8 mouse cellular contexts compared by ENCODE assay signal in genomic region chr16:16911641-16912597, GRCm38 (mm10). TPM values are rescaled to one million over a fixed set of nuclear protein-coding genes. Genes with fewer than 3 reads are reported as not detected.
A peak's percentile ranks its signal among the peaks of the same experiment; 100 is the strongest.
DNase-seq lines count a peak whose midpoint lies in the region; ATAC-seq and TF ChIP-seq lines count a peak whose summit lies in the region.

No protein-coding gene starts in this region.

- H3K9ac ChIP-seq in heart, embryonic 16.5 days (ENCODE audit: low read length), result 0 out of 2 replicates have a peak overlapping the region, but pooled peaks have one; percentile 11
- no peak overlapping the region for H3K9ac ChIP-seq in liver, postnatal 0 days (replicated peaks)
- no peak overlapping the region for H3K9ac ChIP-seq in neural tube, embryonic 15.5 days (replicated peaks)

- peak overlapping the region; percentile 91 for H3K27ac ChIP-seq in forebrain, embryonic 10.5 days
- H3K27ac ChIP-seq in heart, embryonic 16.5 days (ENCODE audit: low read length), result peak overlapping the region; percentile 53
- H3K27ac ChIP-seq in liver, postnatal 0 days (ENCODE audit: low read depth), result no peak overlapping the region
- peak overlapping the region; percentile 56 for H3K27ac ChIP-seq in neural tube, embryonic 15.5 days (replicated peaks)

- ATAC-seq in heart, embryonic 16.5 days (replicated peaks; ENCODE audit: extremely low read depth, insufficient read depth, low FRiP score), result peak; percentile 54
- peak; percentile 79 for ATAC-seq in liver, postnatal 0 days
- peak; percentile 89 for ATAC-seq in neural tube, embryonic 15.5 days (ENCODE audit: low FRiP score)

- H3K36me3 ChIP-seq in forebrain, embryonic 10.5 days (replicated peaks), result peaks cover 69% of the 10 kb centered on the region
- peaks cover 38% of the 10 kb centered on the region for H3K36me3 ChIP-seq in heart, embryonic 16.5 days (ENCODE audit: control insufficient read depth, insufficient read depth)
- peaks cover 20% of the 10 kb centered on the region for H3K36me3 ChIP-seq in liver, postnatal 0 days (replicated peaks; ENCODE audit: insufficient read depth, low read length)
- H3K36me3 ChIP-seq in neural tube, embryonic 15.5 days, result peaks cover 93% of the 10 kb centered on the region

- peak; percentile 98 for TF ChIP-seq CTCF in liver, postnatal 0 days (IDR thresholded peaks at IDR 0.05; ENCODE audit: low read depth)

- no peak overlapping the region for H3K4me2 ChIP-seq in heart, embryonic 16.5 days (ENCODE audit: low read depth, low read length)
- no peak overlapping the region for H3K4me2 ChIP-seq in liver, postnatal 0 days (ENCODE audit: low read depth, low read length)
- H3K4me2 ChIP-seq in neural tube, embryonic 15.5 days, result no peak overlapping the region

- peaks cover 11% of the 10 kb centered on the region for H3K4me1 ChIP-seq in forebrain, embryonic 10.5 days
- H3K4me1 ChIP-seq in heart, embryonic 16.5 days (ENCODE audit: control insufficient read depth, insufficient read depth, low read length), result peaks cover 6% of the 10 kb centered on the region; the same call in 1 of the 2 replicates
- no peaks in the 10 kb centered on the region for H3K4me1 ChIP-seq in liver, postnatal 0 days (ENCODE audit: insufficient read depth)
- H3K4me1 ChIP-seq in neural tube, embryonic 15.5 days, result peaks cover 7% of the 10 kb centered on the region; the same call in 1 of the 2 replicates

- no peak overlapping the region for H3K4me3 ChIP-seq in forebrain, embryonic 10.5 days
- H3K4me3 ChIP-seq in heart, embryonic 16.5 days (ENCODE audit: low read length), result no peak overlapping the region
- H3K4me3 ChIP-seq in liver, postnatal 0 days (ENCODE audit: low read depth, low read length), result no peak overlapping the region
- H3K4me3 ChIP-seq in neural tube, embryonic 15.5 days (replicated peaks), result no peak overlapping the region

- 38% methylated on average over 13 of the region's 13 CpGs for WGBS in forebrain, embryonic 10.5 days
- 44% methylated on average over 13 of the region's 13 CpGs for WGBS in heart, embryonic 16.5 days
- 47% methylated on average over 13 of the region's 13 CpGs for WGBS in liver, postnatal 0 days (ENCODE audit: insufficient replicate concordance)
- 30% methylated on average over 13 of the region's 13 CpGs for WGBS in neural tube, embryonic 15.5 days

- H3K9me3 ChIP-seq in forebrain, embryonic 10.5 days, result no peaks in the 10 kb centered on the region
- H3K9me3 ChIP-seq in heart, embryonic 16.5 days (replicated peaks; ENCODE audit: control insufficient read depth, low read length), result no peaks in the 10 kb centered on the region
- H3K9me3 ChIP-seq in liver, postnatal 0 days (ENCODE audit: low read length), result no peaks in the 10 kb centered on the region
- H3K9me3 ChIP-seq in neural tube, embryonic 15.5 days (replicated peaks), result no peaks in the 10 kb centered on the region

- H3K27me3 ChIP-seq in forebrain, embryonic 10.5 days (ENCODE audit: poor library complexity, severe bottlenecking), result no peaks in the 10 kb centered on the region
- no peaks in the 10 kb centered on the region for H3K27me3 ChIP-seq in heart, embryonic 16.5 days (ENCODE audit: control insufficient read depth, insufficient read depth, low read length)
- no peaks in the 10 kb centered on the region for H3K27me3 ChIP-seq in liver, postnatal 0 days (ENCODE audit: insufficient read depth, low read length)
- no peaks in the 10 kb centered on the region for H3K27me3 ChIP-seq in neural tube, embryonic 15.5 days (replicated peaks)

- no peak for TF ChIP-seq EP300 in liver, postnatal 0 days (IDR thresholded peaks at IDR 0.05; ENCODE audit: low read depth)

- DNase-seq in CD8-positive naive resting alpha-beta T cell, adult 2 months (ENCODE audit: low read depth in 2 of 2, low spot score in 2 of 2), result peak; percentile 67 to 72
- DNase-seq in c-Kit-negative CD71-positive TER-119-positive erythroid progenitor cells, embryonic 14.5 days (ENCODE audit: low read depth, low spot score), result peak; percentile 30
- peak; percentile 82 for DNase-seq in forebrain, embryonic 10.5 days (ENCODE audit: extremely low spot score, low spot score)
- DNase-seq in kidney, postnatal 36 days, result peak; percentile 75 to 86
- DNase-seq in liver, postnatal 0 days, result peak; percentile 74
- peak; percentile 61 for DNase-seq in testis, postnatal 14 days (ENCODE audit: low spot score)

RNA-seq across cellular contexts. Expression of gene Ppm1f, which starts 15.7 kb away (rescaled TPM):
- polyA plus RNA-seq in forebrain, embryonic 10.5 days (2016; fragmentation: Nextera tagmentation; extraction: Ambion mirVana), result 29.0 and 29.6 TPM in 2 replicates
- polyA plus RNA-seq in heart, embryonic 16.5 days (2015; fragmentation: Nextera tagmentation; extraction: Ambion mirVana), result 25.8 and 28.5 TPM in 2 replicates
- 3.3 and 4.5 TPM in 2 replicates for polyA plus RNA-seq in liver, postnatal 0 days (2015; fragmentation: Nextera tagmentation; extraction: Ambion mirVana)
- 25.6 and 27.8 TPM in 2 replicates for polyA plus RNA-seq in neural tube, embryonic 15.5 days (2015; fragmentation: Nextera tagmentation; extraction: Ambion mirVana)

RNA-seq across cellular contexts. Expression of gene Vpreb1, which starts 41.3 kb away (rescaled TPM):
- polyA plus RNA-seq in forebrain, embryonic 10.5 days (2016; fragmentation: Nextera tagmentation; extraction: Ambion mirVana), result 0.68 and 1.7 TPM in 2 replicates
- polyA plus RNA-seq in heart, embryonic 16.5 days (2015; fragmentation: Nextera tagmentation; extraction: Ambion mirVana), result 1.4 and 1.5 TPM in 2 replicates
- polyA plus RNA-seq in liver, postnatal 0 days (2015; fragmentation: Nextera tagmentation; extraction: Ambion mirVana), result 13.6 and 14.9 TPM in 2 replicates
- 1.5 and 1.6 TPM in 2 replicates for polyA plus RNA-seq in neural tube, embryonic 15.5 days (2015; fragmentation: Nextera tagmentation; extraction: Ambion mirVana)

RNA-seq across cellular contexts. Expression of gene Top3b, which starts 41.4 kb away (rescaled TPM):
- 66.8 and 73.7 TPM in 2 replicates for polyA plus RNA-seq in forebrain, embryonic 10.5 days (2016; fragmentation: Nextera tagmentation; extraction: Ambion mirVana)
- polyA plus RNA-seq in heart, embryonic 16.5 days (2015; fragmentation: Nextera tagmentation; extraction: Ambion mirVana), result 45.1 and 45.2 TPM in 2 replicates
- polyA plus RNA-seq in liver, postnatal 0 days (2015; fragmentation: Nextera tagmentation; extraction: Ambion mirVana), result 17.1 and 17.8 TPM in 2 replicates
- 69.8 and 70.6 TPM in 2 replicates for polyA plus RNA-seq in neural tube, embryonic 15.5 days (2015; fragmentation: Nextera tagmentation; extraction: Ambion mirVana)

RNA-seq across cellular contexts. Expression of gene Igll1, which starts 48.1 kb away (rescaled TPM):
- 0.20 TPM in 1 of 2 replicates, not detected in the other for polyA plus RNA-seq in forebrain, embryonic 10.5 days (2016; fragmentation: Nextera tagmentation; extraction: Ambion mirVana)
- polyA plus RNA-seq in heart, embryonic 16.5 days (2015; fragmentation: Nextera tagmentation; extraction: Ambion mirVana), result 0.24 TPM in 1 of 2 replicates, not detected in the other
- 18.2 and 18.9 TPM in 2 replicates for polyA plus RNA-seq in liver, postnatal 0 days (2015; fragmentation: Nextera tagmentation; extraction: Ambion mirVana)
- 0.57 TPM in 1 of 2 replicates, not detected in the other for polyA plus RNA-seq in neural tube, embryonic 15.5 days (2015; fragmentation: Nextera tagmentation; extraction: Ambion mirVana)

Comparison
In these comparisons a context has a peak if more than half of its experiments do, and no peak if none do; other contexts are left out.
1. DNase-seq: peak in every context shown above with its lines; median percentile 82 in forebrain, embryonic 10.5 days; 80 in kidney, postnatal 36 days; 74 in liver, postnatal 0 days; 70 in CD8-positive naive resting alpha-beta T cell, adult 2 months; 61 in testis, postnatal 14 days; 30 in c-Kit-negative CD71-positive TER-119-positive erythroid progenitor cells, embryonic 14.5 days.